Mouse (Mus musculus) liver, embryonic 13.5 days (tissue): ENCODE measurements around the gene Aifm3. TPM values are rescaled to one million over a fixed set of nuclear protein-coding genes. Genes with fewer than 3 reads are reported as not detected.

ENCODE experiments used
- ATAC-seq: fragments of 200-750 bp; cut with Nextera tagmentation; 2 replicates; pipeline ENCODE4 v1.8.0; 2017; ENCODE audit warnings: low read depth, mild to moderate bottlenecking, moderate number of reproducible peaks, moderate library complexity
- DNase-seq: peaks from one replicate; pipeline ENCODE4 v3.0.0; 2022
- H3K27ac ChIP-seq: fragments of 300-500 bp; sonication (generic); 2 replicates; pipeline ENCODE4 v1.5.1; 2015; ENCODE audit warnings: moderate library complexity, mild to moderate bottlenecking, inconsistent platforms
- H3K27me3 ChIP-seq: fragments of 300-500 bp; sonication (generic); 2 replicates; pipeline ENCODE4 v1.6.1; 2015; ENCODE audit warnings: mild to moderate bottlenecking, inconsistent platforms
- H3K36me3 ChIP-seq: fragments of 300-500 bp; sonication (generic); 2 replicates; pipeline ENCODE4 v1.6.1; 2015; ENCODE audit warnings: mild to moderate bottlenecking, inconsistent platforms
- H3K4me1 ChIP-seq: fragments of 300-500 bp; sonication (generic); replicated peaks from 2 replicates; pipeline ENCODE4 v1.6.1; 2015; ENCODE audit warnings: inconsistent platforms
- H3K4me2 ChIP-seq: fragments of 300-500 bp; sonication (generic); 2 replicates; pipeline ENCODE4 v1.6.1; 2015; ENCODE audit warnings: inconsistent platforms, mild to moderate bottlenecking, moderate library complexity
- H3K4me3 ChIP-seq: fragments of 300-500 bp; sonication (generic); replicated peaks from 2 replicates; pipeline ENCODE4 v1.5.1; 2015; ENCODE audit warnings: mild to moderate bottlenecking, inconsistent platforms
- H3K9ac ChIP-seq: fragments of 300-500 bp; sonication (generic); 2 replicates; pipeline ENCODE4 v1.6.1; 2015; ENCODE audit warnings: mild to moderate bottlenecking, inconsistent platforms
- H3K9me3 ChIP-seq: fragments of 300-500 bp; sonication (generic); replicated peaks from 2 replicates; pipeline ENCODE4 v1.6.1; 2016; ENCODE audit warnings: inconsistent platforms
- WGBS: fragments of 180-500 bp; shearing (Covaris S2); methylation state at CpG from one replicate; pipeline ENCODE4 v1.1.7; 2015; ENCODE audit not compliant: insufficient replicate concordance; 5-methylcytosine and 5-hydroxymethylcytosine counted together
- polyA plus RNA-seq: library from polyadenylated mRNA; unstranded; fragments of >200 nt; fragmentation: Nextera tagmentation; extraction: Ambion mirVana; gene quantifications from 2 replicates; pipeline ENCODE4 v1.2.1, GENCODE M21; 2015

Gene Aifm3
- polyA plus RNA-seq, 1 experiment from 2014 or later: 0.76 TPM

DNA sequence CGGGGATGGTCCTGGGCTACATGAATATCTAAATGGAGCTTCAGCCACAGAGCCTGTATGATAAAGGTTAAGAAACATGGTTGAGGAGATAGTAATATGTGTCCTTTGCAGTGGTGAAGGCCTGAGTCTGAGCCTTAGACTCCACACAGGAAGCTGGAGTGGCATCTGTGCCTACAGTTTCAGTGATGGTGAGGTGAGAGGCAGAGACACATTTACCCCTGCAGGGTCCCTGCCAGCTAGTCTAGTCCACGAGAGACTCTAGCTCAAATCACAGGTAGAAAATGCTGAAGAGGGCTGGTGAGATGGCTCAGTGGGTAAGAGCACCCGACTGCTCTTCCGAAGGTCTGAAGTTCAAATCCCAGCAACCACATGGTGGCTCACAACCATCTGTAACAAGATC is 14.1 kb upstream of the Aifm3 start:
- Histone ChIP-seq H3K4me2 (no peak overlapping the region), H3K27ac (no peak overlapping the region), H3K4me1 (peaks cover 38% of the 10 kb centered on the region), H3K36me3 (peaks cover 42% of the 10 kb centered on the region), H3K9me3 (no peaks in the 10 kb centered on the region), H3K9ac (no peak overlapping the region), H3K4me3 (no peak overlapping the region), H3K27me3 (no peaks in the 10 kb centered on the region)
- ATAC-seq: no peak
- 91% methylated on average over 4 of the region's 4 CpGs for WGBS
- DNase-seq: no peak

GRCm38 (mm10) chr16:17478331-17478943 is 11.0 kb upstream of the Aifm3 start:
- ATAC-seq (peak; percentile 50; the same call in 1 of the 2 replicates), DNase-seq (no peak)
- Histone ChIP-seq H3K4me3 (no peak overlapping the region), H3K27me3 (no peaks in the 10 kb centered on the region), H3K36me3 (peaks cover 38% of the 10 kb centered on the region), H3K27ac (peak overlapping the region; percentile 20; the same call in 1 of the 2 replicates), H3K9ac (no peak overlapping the region; the same call in 1 of the 2 replicates), H3K9me3 (no peaks in the 10 kb centered on the region), H3K4me2 (no peak overlapping the region), H3K4me1 (peaks cover 51% of the 10 kb centered on the region)
- 54% methylated on average over 4 of the region's 4 CpGs for WGBS

GRCm38 (mm10) chr16:17481465-17481864 is 7.9 kb upstream of the Aifm3 start:
- Histone ChIP-seq H3K27me3 (no peaks in the 10 kb centered on the region), H3K4me1 (peaks cover 51% of the 10 kb centered on the region), H3K27ac (no peak overlapping the region), H3K4me3 (no peak overlapping the region), H3K4me2 (no peak overlapping the region), H3K36me3 (peaks cover 54% of the 10 kb centered on the region), H3K9ac (no peak overlapping the region), H3K9me3 (no peaks in the 10 kb centered on the region)
- WGBS: 11% methylated on average over 2 of the region's 2 CpGs
- DNase-seq (no peak), ATAC-seq (peak; percentile 70)

DNA sequence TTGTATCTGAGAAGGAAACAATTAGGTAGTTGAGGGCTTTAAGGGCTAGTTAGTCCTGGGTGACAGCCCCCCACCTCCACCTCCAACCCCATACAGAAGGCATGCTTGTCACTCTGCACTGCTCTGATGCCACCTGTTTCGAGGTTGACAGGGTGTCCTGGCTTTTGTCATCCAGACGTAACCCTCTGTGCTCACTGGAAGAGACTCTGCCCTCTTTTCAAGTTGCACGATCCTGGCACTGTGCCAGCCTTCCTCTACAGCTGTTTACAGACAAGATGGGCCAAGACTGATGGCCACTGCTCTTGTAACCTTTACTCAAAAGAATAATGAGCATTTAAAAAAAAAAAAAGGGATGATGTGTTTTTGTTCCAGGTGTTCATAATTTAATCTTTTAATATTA is 2.9 kb upstream of the Aifm3 start:
- ATAC-seq (no peak), DNase-seq (no peak)
- Histone ChIP-seq H3K9me3 (no peaks in the 10 kb centered on the region), H3K4me1 (peaks cover 28% of the 10 kb centered on the region), H3K36me3 (peaks cover 56% of the 10 kb centered on the region), H3K27ac (no peak overlapping the region), H3K9ac (no peak overlapping the region), H3K4me3 (no peak overlapping the region), H3K4me2 (no peak overlapping the region), H3K27me3 (peaks cover 20% of the 10 kb centered on the region)
- WGBS: 63% methylated on average over 3 of the region's 3 CpGs

DNA sequence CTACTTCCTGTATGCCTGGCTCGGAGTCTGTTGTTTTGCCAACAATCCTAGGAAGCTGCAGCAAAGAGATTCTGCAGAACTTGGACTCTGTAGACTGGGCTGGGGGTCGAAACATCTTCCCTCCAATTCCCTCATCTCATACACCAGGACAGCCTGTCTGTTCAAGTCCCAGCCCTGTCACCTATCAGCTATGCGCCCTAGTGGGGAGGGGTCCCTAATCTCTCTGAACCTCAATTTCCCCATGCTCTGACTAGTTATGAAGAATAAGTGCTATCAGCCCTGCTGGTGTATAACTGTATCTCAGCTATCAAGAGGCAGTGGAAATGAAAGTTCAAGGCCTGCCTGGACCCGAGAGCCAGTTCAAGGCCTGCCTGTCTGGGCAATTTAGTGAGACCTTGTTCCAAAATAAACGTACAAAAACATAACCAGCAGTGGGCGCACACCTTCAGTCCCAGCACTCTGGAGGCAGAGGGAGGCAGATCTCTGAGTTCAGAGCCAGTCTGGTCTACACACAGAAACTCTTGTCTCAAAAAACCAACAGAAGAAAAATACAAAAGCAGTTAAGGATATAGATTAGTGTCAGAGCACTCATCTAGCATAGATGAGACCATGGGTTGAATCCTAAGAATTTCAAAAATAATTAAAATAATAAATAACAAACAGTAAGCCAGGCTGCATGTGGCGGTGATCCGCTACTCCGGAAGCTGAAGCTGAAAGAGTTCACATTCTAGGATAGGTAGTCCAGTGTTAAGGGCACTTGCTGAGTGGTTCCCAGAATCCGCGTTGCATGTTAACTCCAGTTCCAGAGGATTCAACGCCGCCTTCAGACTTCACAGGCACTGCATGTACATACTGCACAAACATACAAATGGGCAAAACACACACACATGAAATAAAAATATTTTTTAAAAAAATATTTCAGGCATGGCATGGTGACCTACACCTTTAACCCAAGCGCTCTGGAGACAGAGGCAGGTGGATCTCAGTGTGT is 638 bp upstream of the Aifm3 start:
- ATAC-seq: no peak
- WGBS: 48% methylated on average over 14 of the region's 14 CpGs
- Histone ChIP-seq H3K9ac (peak overlapping the region; percentile 59; the same call in 1 of the 2 replicates), H3K4me1 (peaks cover 18% of the 10 kb centered on the region), H3K27ac (no peak overlapping the region), H3K9me3 (no peaks in the 10 kb centered on the region), H3K36me3 (peaks cover 39% of the 10 kb centered on the region), H3K27me3 (peaks cover 23% of the 10 kb centered on the region), H3K4me3 (peak overlapping the region; percentile 56), H3K4me2 (peak overlapping the region; percentile 75)
- DNase-seq: no peak

DNA sequence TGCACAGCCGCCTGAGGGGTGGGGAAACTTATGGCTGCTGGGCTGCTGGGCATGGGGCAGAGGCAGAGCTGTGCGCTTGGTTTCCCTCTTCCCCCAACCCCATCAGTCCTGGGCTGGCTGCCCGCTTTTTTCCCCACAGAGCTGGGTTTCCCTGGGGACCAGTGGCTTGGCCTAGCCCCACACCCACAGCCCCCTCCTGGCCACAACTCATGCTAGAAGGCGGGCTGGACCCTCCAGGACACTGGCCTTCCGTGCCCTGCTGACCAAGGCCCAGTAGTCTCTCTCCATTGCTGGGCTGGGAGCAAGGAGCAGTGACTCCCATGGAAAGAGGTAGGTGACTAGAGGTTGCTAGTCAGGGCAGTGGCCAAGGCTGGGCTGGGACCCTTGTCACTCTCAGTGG is 1.7 kb downstream of the Aifm3 start:
- no peak overlapping the region for H3K9ac ChIP-seq
- 68% methylated on average over 5 of the region's 5 CpGs for WGBS
- H3K4me3 ChIP-seq: no peak overlapping the region
- H3K36me3 ChIP-seq: peaks cover 15% of the 10 kb centered on the region
- no peak overlapping the region for H3K4me2 ChIP-seq
- DNase-seq: no peak
- H3K9me3 ChIP-seq: no peaks in the 10 kb centered on the region
- ATAC-seq: no peak
- peaks cover 18% of the 10 kb centered on the region for H3K4me1 ChIP-seq
- no peak overlapping the region for H3K27ac ChIP-seq
- H3K27me3 ChIP-seq: peaks cover 23% of the 10 kb centered on the region

- Histone ChIP-seq H3K4me2 (no peak overlapping the region), H3K4me3 (no peak overlapping the region), H3K4me1 (peaks cover 22% of the 10 kb centered on the region), H3K9ac (no peak overlapping the region), H3K36me3 (peaks cover 8% of the 10 kb centered on the region), H3K27ac (no peak overlapping the region), H3K9me3 (no peaks in the 10 kb centered on the region), H3K27me3 (peaks cover 23% of the 10 kb centered on the region)
- DNase-seq (no peak), ATAC-seq (no peak)
- WGBS: 40% methylated on average over 5 of the region's 5 CpGs
Observed at GRCm38 (mm10) chr16:17491896-17492561, 2.6 kb downstream of the Aifm3 start.

GRCm38 (mm10) chr16:17496499-17497305 is 7.3 kb downstream of the Aifm3 start:
- Histone ChIP-seq H3K27ac (no peak overlapping the region), H3K9me3 (no peaks in the 10 kb centered on the region), H3K9ac (no peak overlapping the region), H3K27me3 (0 out of 2 replicates have a peak, but pooled peaks cover 5% of the 10 kb centered on the region), H3K36me3 (no peaks in the 10 kb centered on the region), H3K4me1 (0 out of 2 replicates have a peak, but pooled peaks cover 4% of the 10 kb centered on the region), H3K4me2 (no peak overlapping the region), H3K4me3 (no peak overlapping the region)
- WGBS: 54% methylated on average over 2 of the region's 2 CpGs
- DNase-seq: no peak
- no peak for ATAC-seq

- DNase-seq: no peak
Observed at GRCm38 (mm10) chr16:17499249-17499883, 10.0 kb downstream of the Aifm3 start.

GRCm38 (mm10) chr16:17502681-17503080 is 13.3 kb downstream of the Aifm3 start:
- Histone ChIP-seq H3K9ac (no peak overlapping the region), H3K9me3 (no peaks in the 10 kb centered on the region), H3K36me3 (no peaks in the 10 kb centered on the region), H3K4me1 (no peaks in the 10 kb centered on the region), H3K4me3 (no peak overlapping the region), H3K27me3 (peaks cover 33% of the 10 kb centered on the region), H3K4me2 (no peak overlapping the region), H3K27ac (no peak overlapping the region)
- 66% methylated on average over 4 of the region's 4 CpGs for WGBS
- DNase-seq (no peak), ATAC-seq (no peak)

More at GRCm38 (mm10) chr16:17499249-17499883, 10.0 kb downstream of the Aifm3 start:
- no peaks in the 10 kb centered on the region for H3K9me3 ChIP-seq
- 52% methylated on average over 10 of the region's 10 CpGs for WGBS
- no peak overlapping the region for H3K4me2 ChIP-seq
- no peak overlapping the region for H3K9ac ChIP-seq
- H3K27ac ChIP-seq: no peak overlapping the region
- H3K36me3 ChIP-seq: no peaks in the 10 kb centered on the region
- ATAC-seq: no peak
- H3K4me1 ChIP-seq: 0 out of 2 replicates have a peak, but pooled peaks cover 4% of the 10 kb centered on the region
- peaks cover 15% of the 10 kb centered on the region for H3K27me3 ChIP-seq
- H3K4me3 ChIP-seq: no peak overlapping the region
